Mouse (Mus musculus): Measurements from ENCODE around the gene Mid1. TPM values are rescaled to one million over a fixed set of nuclear protein-coding genes. Genes with fewer than 3 reads are reported as not detected.
A peak's percentile ranks its signal among the peaks of the same experiment; 100 is the strongest.
"Not testable (repeated sequence)": the region's sequence is repeated elsewhere in the genome, so short reads cannot be mapped to it uniquely, and the experiment has no call there.

Mid1 gene
- total RNA-seq, 2 experiments from 2014 or later = 7.7 to 28.8 TPM

- DNase-seq (ENCODE audit: extremely low spot score in 1 of 2, low spot score in 1 of 2) = no peak
Observed at GRCm38 (mm10) chrX:169950596-169950995, 265.6 kb downstream of the Mid1 start.

- no peak for DNase-seq (ENCODE audit: extremely low spot score in 1 of 2, low spot score in 1 of 2)
Observed at GRCm38 (mm10) chrX:169969337-169969736, 284.3 kb downstream of the Mid1 start.

GRCm38 (mm10) chrX:169969765-169970164 is 284.8 kb downstream of the Mid1 start:
- not testable (repeated sequence) for DNase-seq (ENCODE audit: extremely low spot score in 1 of 2, low spot score in 1 of 2)

DNA sequence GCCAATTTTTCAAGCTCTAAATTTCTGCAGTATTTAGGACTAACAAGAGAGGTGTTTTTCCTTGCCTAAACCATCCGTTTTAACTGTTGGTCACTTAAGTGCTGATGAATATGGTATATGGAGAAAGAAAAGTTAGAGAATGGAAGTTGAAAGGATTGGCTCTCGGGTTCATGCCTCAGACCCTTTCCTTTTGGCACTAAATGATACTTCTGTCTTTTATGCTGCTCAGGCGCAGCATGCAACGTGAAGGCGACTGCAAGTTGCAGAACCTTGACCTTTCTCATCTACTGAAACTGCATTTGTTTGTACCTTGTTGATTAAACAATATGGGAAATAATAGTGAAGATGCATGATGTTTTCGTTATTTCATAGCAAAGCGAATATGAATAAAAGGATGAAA is 285.5 kb downstream of the Mid1 start:
- DNase-seq (ENCODE audit: extremely low spot score in 1 of 2, low spot score in 1 of 2) = not testable (repeated sequence)

- DNase-seq (ENCODE audit: extremely low spot score in 1 of 2, low spot score in 1 of 2) = not testable (repeated sequence)
Observed at GRCm38 (mm10) chrX:169971562-169971961, 286.6 kb downstream of the Mid1 start.

GRCm38 (mm10) chrX:169972131-169972530 is 287.1 kb downstream of the Mid1 start:
- not testable (repeated sequence) for DNase-seq (ENCODE audit: extremely low spot score in 1 of 2, low spot score in 1 of 2)

- not testable (repeated sequence) for DNase-seq (ENCODE audit: extremely low spot score in 1 of 2, low spot score in 1 of 2)
Observed at GRCm38 (mm10) chrX:169972791-169973494, 287.9 kb downstream of the Mid1 start.

DNA sequence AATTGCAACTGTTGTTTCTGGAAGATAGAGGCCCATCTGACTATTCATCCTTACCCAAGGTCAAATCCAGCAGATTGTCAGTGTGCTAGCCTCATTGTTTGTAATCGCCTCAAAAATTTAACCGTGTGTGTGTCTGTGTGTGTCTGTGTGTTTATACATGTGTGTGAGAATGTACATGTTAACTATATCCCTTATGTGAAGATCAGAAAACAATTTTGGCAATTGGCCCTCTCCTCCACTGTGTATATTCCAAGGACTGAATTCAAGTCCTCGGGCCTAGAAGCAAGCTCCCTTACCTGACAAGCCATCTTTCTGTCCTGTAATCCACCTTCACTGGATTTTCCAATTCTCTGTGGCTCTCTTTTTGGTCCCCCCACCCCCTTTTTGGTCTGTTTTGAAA is 288.8 kb downstream of the Mid1 start:
- DNase-seq (ENCODE audit: extremely low spot score in 1 of 2, low spot score in 1 of 2) = not testable (repeated sequence)

GRCm38 (mm10) chrX:169974456-169974855 is 289.5 kb downstream of the Mid1 start:
- peak; percentile 9 to 16 for DNase-seq (ENCODE audit: extremely low spot score in 1 of 2, low spot score in 1 of 2)

DNA sequence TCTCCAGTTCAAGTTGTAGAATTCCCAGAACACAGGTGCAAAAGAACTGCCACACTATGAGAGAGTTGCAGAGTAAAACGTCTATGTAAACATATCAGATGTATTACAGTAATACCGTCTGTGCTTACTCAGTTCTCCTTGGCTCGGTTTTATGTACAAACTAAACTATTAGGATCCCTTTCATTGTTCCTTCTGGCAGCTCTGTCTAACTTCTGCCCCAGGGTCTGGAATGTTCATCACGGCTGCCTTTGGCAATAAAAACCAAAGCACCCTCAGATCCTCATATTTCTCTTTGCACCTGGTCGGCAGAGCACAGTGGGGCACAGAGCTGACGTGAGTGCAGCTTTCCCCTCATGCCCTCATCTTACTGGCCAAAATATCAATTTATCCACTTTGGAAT is 290.0 kb downstream of the Mid1 start:
- peak in 1 of 2 experiments; percentile 15 for DNase-seq (ENCODE audit: extremely low spot score in 1 of 2, low spot score in 1 of 2)

DNA sequence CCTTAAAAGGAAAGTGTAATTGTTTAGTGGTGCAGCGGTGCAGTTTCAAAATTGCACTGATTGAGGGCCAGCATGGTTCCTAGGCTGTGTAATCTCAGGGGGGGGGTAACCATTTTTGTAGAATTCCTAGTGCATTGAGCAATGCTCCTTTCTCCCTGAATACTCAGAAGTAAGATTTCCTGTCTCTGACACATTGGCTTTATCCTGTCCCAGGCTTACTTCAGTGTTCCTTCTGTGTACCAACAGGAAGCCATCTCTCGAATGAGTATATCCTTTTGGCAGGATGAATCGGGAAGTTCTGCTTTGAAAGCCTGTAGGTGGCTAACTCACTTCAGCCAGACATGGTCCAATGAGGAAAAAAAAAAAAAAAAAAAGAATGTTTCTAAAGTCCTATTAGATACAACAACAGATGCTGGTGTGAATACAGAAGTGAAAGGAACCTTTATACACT is 290.7 kb downstream of the Mid1 start:
- peak in 1 of 2 experiments; percentile 15 for DNase-seq (ENCODE audit: extremely low spot score in 1 of 2, low spot score in 1 of 2)

GRCm38 (mm10) chrX:169976340-169976739 is 291.3 kb downstream of the Mid1 start:
- peak in 1 of 2 experiments; percentile 11 for DNase-seq (ENCODE audit: extremely low spot score in 1 of 2, low spot score in 1 of 2)

GRCm38 (mm10) chrX:169977856-169978435 is 292.9 kb downstream of the Mid1 start:
- not testable (repeated sequence) for DNase-seq (ENCODE audit: extremely low spot score in 1 of 2, low spot score in 1 of 2)

DNA sequence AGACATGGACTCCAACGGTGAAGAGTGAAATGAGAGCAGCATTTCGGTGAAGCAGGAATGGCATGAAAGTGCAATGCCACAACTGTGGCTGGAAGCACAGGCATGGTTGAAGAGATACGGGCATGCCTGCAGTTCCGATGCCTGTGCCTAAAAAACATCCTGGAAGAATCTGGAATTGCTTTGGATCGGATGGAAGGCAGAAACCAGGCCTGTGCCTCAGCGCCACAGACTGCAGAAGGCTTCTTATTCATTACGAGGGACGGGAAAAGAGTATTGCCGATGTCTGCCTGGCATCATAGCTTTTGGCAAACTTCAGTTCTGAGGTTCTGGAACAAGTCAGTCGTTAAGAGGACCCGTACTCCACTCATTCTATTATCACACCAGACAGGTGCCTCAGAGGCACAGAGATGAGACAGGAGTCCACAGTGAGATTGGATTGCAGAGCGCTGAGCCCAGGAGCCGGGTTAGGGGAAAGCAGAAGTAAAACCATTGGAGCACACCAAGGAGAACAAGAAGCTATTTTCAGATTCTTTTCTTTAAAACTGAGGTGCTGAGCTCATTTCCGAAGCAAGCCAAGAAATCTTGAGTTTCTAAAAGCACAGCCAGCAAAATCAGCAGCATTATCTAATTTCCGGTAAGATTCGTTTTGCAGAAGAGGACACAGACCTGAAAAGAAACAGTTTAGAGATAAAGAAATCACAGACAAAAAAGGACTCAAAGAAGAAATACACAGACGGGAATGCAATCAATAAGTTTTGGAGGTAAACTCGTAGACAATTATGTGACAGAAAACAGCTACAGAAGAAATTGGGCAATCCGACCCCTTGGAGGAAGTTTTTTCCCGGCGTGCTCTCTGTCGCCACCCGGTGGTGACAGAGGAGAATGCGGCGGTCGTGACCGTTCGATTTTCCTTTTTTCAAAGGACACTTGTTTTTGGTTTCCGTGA is 293.7 kb downstream of the Mid1 start:
- DNase-seq (ENCODE audit: extremely low spot score in 1 of 2, low spot score in 1 of 2) = peak; percentile 94

GRCm38 (mm10) chrX:169979461-169980202 is 294.6 kb downstream of the Mid1 start:
- DNase-seq (ENCODE audit: extremely low spot score in 1 of 2, low spot score in 1 of 2) = peak in 1 of 2 experiments; percentile 54

DNA sequence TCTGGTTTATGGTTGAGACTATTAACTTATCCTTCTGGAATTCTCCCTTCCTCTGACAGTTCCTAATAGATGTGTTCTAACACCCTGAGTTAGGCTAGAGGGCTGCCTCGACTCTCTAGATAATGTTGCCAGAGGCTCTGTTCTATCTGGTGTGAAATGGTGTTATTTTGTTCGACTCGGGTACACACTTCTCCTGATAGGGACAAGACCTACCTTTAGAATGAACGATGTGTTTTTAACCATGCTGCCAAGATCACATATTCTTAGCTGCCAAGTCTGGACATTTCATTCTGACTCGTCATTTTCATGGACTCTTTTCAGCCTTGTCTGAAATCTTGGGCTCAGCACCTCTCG is 295.2 kb downstream of the Mid1 start:
- DNase-seq (ENCODE audit: extremely low spot score in 1 of 2, low spot score in 1 of 2) = peak in 1 of 2 experiments; percentile 26

GRCm38 (mm10) chrX:169980809-169981289 is 295.9 kb downstream of the Mid1 start:
- peak in 1 of 2 experiments; percentile 16 for DNase-seq (ENCODE audit: extremely low spot score in 1 of 2, low spot score in 1 of 2)

GRCm38 (mm10) chrX:169981761-169982181 is 296.8 kb downstream of the Mid1 start:
- peak in 1 of 2 experiments; percentile 51 for DNase-seq (ENCODE audit: extremely low spot score in 1 of 2, low spot score in 1 of 2)

- peak in 1 of 2 experiments; percentile 18 for DNase-seq (ENCODE audit: extremely low spot score in 1 of 2, low spot score in 1 of 2)
Observed at GRCm38 (mm10) chrX:169982606-169983400, 297.8 kb downstream of the Mid1 start.
